Mouse (Mus musculus): Measurements from ENCODE around the gene Ccdc120.
"Not testable (repeated sequence)": the region's sequence is repeated elsewhere in the genome, so short reads cannot be mapped to it uniquely, and the experiment has no call there.

Gene Ccdc120

DNA sequence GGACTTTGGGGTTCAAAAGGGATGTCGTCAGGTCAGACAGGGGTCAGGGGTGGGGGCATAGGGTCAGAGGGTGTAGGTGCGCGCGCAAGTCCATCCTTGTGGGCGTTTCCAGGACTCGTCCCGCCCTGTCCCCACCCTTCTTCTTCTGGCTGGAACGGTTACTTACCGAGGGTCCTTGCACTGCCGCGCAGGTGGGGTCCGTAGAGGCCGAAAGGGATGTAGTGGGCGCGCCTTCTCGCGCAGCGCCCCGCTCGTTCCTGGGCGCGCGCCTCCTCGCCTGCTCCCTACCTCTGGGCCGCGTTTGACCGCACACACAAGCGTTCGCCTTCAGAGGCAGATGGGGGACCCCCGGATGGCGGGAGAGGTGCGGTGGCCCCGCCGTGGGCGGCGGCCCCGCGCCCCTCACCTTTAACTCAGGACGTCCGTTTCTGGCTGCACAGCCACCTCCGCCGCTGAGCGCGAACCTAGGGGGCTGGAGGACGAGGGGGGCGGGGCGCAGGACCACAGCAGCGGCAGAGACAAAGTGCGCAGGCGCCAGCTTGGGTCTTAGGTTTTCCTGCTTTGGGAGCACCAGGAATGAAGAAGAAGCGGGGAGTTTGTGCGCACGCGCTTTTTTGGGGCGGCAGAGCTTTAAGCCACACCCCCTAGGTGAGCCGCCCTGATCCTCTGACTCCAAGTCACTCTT is at the start of gene Ccdc120:
Gene Ccdc120, minus strand, starts transcription at position 474 of the 685 bp plus-strand sequence.
- peak; percentile 89 for DNase-seq

DNA sequence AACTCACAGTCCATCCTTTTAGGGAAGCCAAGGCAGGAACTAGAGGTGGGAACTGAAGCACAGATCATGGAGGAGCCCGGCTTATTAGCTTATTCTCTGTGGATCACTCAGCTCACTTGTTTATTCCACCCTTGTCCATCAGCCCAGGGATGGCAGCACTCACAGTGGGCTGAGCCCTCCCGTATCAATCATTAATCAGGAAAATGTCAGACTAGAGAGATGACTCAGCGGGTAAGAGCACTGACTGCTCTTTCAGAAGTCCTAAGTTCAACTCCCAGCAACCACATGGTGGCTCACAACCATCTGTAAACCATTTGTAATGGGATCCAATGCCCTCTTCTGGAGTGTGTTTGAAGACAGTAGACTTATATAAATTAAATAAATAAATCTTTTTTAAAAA is 46.6 kb upstream of the Ccdc120 start:
- DNase-seq, result no peak

DNA sequence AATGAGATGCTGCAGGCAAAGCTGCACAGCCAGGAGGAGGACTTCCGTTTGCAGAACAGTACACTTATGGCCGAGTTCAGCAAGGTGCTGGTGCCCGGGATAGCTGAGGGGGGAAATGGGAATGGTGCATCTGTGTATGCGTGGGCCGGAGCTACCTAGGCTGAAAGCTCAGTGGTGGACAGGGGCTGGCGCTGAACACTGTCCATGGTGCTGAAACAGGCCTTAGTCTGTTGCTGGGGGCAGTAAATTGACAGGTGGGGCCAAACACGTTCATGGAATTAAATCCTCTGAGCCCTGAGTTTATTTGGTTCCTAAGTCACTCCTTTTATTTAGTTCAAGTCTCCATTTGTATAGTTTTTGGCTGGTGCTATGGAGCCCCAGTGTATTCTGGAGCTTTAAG is 44.3 kb upstream of the Ccdc120 start:
- DNase-seq, result no peak

DNA sequence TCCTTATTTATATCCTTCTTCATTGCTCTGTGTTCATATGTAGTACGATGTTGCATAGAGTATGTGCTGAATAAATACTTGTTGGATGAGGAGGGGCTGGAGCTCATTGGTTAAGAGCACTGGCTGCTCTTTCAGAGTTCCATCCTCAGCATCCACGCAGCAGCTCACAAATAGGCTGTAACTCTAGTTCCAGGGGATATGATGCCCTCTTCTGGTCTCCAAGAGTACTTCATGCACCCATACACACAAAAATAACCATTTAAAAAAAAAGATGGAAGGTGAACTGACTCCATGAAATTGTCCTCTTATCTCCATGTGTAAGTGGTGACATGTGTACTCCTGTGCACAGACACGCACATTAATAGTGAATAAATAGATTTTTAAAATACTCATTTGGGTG is 42.7 kb upstream of the Ccdc120 start:
- DNase-seq, result no peak

DNA sequence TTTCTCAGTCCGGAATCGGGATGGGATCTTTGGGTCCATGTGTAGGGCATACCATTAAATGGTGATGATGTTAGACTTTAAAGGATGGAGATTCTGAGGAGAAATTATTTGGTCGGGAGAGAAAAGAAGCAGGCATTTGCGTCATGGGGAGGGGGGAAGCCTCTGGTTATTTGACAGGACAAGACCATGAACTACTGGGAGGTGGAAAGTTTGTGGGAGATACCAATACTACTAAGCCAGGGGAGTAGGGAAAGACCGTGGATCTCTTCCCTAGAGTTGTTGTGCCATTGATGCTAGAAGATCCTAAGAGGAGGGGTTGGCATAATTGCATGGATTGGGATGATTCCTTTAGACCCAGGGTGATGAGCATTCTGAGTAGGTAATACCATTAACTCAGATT is 39.6 kb upstream of the Ccdc120 start:
- DNase-seq, result no peak

DNA sequence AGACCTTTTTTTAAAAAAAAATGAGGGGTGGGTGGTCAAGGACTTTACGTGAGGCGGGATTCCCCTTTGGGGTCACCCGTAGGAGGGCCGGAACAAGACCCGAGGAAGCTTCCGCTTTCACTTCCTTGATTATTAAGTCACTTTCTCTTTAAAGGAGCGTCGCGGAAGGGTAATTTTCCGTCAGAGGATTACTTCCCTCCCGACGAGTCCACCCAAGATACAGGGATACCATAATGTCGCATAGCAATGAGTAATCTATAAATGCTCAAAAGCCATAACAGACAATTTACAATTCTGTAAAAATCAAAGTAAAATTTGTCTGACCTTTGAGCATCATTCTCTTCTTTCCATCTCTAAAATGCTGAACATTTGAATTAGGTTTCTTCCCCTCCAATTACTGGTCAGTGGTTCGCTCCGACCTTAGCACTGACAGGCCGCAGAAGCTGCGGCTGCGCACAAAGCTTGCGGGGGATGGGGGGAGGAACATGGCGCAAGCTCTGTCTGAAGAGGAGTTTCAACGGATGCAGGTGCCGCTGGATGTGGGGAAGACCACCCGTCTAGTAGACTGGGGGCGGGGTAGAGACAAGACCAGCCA is 38.9 kb upstream of the Ccdc120 start, which contains the start of gene Gripap1:
Gene Gripap1, plus strand, starts transcription at position 224 of the 595 bp plus-strand sequence.
- peak; percentile 81 for DNase-seq

DNA sequence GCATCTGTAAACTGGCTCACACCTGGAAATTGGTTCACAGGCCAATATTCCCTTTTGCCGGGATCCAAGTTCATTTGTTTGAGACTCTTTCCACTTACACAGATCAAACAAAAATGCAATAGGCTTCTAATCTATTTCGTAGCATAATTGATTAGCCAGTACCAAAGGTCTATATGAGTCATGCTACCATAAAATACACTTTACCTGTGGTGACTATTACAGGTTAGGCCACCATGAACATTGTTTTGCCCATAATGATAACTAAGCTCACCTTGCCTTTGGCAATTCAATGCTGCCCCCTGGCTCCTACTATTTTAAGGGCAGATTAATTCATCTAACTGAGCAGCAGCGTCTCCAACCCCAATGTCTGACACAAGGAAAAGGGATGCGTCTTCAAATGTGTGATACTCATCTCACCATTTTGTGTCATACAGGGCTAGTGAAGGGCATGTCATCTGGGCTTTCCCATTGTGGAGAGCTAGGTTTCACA is 31.9 kb upstream of the Ccdc120 start:
- no peak for DNase-seq

DNA sequence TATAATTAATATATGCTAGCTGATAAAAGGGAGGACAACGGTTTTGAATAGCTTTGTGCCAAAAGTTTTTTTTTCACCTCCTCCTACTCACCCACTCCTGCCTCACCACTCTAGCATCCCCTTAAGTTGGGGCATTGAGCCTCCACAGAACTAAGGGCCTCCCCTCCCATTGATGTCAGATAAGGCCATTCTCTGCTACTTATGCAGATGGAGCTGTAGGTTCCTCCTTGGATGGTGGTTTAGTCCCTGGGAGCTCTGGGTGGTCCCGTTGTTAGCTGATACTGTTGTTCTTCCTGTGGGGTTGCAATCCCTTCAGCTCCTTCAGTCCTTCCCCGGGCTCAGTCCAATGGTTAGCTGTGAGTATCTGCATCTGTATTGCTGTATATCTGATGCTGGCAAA is 28.6 kb upstream of the Ccdc120 start:
- DNase-seq, result no peak

DNA sequence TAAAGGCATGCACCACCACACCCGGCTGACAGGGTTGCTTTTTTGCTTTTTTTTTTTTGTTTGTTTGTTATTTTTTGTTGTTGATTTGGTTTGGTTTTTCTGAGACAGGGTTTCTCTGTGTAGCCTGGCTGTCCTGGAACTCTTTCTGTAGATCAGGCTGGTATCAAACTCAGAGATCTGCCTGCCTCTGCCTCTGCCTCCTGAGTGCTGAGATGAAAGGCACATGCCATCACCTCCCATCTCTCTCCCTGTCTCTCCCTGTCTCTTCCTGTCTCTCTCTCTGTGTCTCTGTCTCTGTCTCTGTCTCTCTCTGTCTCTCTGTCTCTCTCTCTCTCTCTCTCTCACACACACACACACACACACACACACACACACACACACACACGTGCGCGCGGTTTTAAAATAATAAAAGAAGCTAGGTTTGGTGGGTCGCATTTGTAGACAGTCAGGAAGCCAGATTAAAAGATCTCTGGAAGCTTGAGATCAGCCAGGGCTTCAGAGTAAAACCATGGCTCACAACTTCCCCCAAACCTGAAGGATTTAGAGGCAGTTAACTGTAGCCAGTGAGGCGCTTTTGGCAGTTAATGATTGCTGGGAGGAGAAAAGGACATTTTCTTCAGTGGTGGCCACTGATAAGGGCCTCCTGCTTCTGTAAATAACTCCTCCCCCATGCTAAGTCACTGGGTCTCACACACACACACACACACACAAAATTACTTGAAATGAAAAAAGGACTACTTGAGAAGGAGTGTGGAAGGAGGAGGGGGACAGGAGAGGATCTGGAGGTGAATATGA is 27.9 kb upstream of the Ccdc120 start:
- DNase-seq, result no peak

DNA sequence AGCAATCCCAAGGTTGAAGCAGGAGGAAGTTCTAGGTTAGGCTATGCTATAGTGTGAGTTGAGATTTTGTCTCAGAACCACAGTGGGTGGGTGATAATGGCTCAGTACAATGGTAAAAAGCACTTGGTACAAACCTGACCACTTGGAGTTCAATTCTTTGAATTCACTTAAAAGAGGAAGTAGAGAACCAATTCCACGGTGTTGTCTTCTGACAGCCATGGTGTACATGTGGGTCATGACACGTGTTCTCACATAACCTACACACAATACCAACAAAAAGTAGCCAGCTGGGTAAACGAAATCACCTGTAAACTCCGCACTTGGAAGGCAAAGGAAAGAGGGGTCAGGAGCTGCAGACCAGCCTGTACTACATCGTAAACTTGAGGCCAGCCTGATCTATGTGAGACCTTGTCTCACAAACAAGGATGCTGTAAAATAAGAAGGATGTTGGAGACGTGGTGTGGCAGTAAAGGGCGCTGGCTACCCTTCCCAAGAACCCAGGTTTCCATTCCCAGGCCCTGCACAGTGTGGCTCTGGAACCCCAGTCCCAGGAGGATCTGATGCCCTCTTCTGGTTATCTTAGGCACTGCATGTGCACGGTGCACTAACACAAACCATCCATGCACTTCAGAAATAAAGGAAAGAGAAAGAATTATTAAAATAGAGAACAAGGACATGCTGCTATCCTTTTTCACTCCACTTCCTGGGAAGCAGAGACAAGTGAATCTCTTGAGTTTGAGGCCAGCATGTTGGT is 25.8 kb upstream of the Ccdc120 start:
- peak; percentile 54 for DNase-seq

DNA sequence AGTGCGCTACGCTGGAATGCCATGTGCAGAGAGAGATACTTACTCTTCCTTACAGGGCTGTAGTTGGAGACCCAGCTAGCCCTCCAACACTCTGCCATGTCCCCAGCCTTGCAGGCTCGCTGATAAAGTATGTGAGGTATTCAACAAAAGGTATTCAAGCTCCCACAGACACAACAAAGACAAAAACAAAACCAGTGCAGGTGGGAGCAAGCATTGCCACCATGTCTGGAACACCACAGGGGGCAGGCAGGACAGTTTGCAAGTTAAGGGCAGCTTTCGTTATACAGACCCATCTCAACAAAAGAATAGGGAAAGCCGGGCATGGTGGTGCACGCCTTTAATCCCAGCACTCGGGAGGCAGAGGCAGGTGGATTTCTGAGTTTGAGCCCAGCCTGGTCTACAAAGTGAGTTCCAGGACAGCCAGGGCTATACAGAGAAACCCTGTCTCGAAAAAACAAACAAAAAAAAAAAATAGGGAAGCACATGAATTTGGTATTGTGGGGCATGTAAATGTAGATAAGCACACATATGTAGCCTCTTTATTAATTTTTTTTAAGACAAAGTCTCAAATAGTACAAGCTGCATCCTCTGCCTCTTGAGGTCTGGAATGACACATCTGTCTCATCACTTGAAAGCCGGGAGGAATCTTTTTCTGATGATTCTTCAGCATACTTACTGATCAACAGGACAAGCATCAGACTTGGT is 24.9 kb upstream of the Ccdc120 start:
- no peak for DNase-seq

DNA sequence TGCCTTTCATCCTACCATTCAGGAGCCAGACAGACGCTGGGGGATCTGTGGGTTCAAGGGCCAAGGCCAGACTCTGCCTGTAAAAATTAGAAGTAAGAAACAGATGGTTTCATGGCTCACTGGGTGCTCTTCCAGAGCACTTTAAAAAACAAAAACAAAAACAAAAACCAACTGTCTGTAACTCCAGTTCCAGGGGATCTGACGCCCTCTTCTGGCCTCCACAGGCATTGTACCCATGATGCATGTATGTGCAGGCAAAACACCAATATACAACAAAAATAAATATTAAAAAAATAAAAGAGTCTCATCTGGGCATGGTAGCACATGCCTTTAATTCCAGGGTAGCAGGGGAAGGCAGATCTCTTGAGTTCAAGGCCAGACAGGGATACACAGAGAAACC is 22.1 kb upstream of the Ccdc120 start:
- no peak for DNase-seq

DNA sequence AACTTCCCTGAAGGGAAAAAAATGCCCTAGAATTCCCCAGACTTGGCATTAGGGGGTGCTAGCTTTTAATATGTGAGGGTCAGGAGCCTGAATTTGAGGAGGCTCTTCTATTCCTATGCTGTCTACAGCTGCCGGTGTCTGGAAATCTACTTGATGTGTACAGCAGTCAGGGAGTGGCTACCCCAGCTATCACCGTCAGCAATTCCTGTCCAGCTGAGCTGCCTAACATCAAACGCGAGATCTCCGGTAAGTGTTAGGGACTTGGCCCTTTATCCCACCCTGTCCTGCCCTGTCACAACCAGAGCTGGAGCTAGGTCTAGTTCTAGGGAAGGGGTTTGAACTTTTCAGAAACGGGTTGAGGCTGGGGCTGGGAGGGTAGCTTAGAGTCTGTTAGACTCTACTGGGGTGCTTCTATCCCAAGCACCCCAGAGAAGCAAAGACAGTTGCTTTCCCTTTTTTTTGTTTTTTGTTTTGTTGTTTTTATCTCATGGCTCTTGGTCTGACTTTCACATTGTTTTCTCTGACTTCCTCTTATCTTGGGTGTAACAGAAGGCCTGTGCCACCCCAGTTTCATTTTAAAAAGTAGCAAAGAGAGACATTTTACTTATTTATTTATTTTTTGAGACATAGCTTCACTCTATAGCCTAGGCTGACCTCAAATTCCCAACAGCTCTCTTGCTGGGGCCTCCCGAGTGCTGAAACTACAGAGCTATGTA is 18.8 kb upstream of the Ccdc120 start:
- no peak for DNase-seq

DNA sequence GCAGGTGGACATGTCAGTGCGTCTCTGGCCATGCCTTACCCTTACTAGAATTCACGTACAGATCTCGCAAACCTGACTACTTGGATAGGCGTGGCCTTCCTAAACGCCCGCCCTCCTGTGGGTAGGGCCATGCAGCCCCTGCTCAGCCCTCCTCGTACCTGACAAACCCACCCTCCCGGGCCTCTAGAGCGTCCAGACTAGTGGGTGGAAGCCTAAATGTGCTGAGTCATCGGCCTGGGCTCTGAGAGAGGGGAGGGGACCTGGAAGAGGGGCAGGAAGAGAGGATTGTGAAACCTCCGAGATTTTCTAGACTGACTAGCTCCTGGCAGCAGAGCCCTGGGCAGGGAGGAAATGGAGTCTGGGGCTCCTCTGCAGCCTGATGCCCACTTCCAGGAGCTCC is 15.1 kb upstream of the Ccdc120 start:
- no peak for DNase-seq

DNA sequence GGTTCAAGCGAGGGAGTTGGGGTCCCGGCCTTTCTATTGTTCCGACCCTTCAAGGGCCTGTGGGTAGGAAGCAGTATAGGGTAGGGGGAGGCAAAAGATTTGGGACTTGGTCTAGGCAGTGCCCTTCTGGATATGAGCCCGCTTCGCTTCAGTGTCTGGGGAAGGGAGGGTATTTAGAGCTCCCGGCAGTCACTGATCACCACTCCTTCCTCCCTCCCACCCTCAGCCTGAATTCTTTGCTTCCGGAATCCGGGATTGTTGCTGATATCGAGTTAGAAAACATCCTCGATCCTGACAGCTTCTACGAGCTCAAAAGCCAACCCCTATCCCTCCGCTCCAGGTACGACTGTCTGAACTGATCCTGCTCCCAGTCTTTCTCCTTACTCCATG is 14.6 kb upstream of the Ccdc120 start:
- no peak for DNase-seq

DNA sequence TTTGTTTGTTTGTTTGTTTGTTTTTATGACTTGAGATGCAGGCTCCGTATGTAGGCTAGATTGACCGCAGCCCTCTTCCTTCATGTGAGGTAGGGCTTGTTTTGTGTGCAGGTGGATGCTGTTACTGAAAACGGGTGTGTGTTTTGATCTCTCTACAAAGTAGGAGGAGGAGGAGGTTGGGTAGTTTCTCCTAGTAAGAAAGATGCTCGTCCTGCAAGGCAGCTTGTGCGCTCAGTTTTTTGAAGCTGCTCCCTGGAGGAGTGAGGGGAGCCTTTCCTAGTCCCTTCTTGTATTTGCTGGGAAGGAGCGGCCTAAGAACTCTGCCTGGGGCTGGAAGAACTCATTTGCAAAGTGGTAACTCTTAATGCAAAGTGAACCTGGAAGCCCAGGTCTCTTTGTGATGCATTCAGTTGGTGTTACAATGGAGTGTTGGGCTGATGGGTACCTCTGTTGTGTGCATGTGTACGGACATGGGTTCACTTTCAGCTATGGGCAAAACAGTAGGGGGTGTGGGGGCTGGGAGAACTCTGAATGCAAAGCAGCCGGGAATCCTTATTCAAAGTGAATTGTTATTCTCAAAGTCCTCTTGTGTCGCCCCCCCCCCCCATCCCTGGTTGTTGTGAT is 14.1 kb upstream of the Ccdc120 start:
- DNase-seq, result no peak

DNA sequence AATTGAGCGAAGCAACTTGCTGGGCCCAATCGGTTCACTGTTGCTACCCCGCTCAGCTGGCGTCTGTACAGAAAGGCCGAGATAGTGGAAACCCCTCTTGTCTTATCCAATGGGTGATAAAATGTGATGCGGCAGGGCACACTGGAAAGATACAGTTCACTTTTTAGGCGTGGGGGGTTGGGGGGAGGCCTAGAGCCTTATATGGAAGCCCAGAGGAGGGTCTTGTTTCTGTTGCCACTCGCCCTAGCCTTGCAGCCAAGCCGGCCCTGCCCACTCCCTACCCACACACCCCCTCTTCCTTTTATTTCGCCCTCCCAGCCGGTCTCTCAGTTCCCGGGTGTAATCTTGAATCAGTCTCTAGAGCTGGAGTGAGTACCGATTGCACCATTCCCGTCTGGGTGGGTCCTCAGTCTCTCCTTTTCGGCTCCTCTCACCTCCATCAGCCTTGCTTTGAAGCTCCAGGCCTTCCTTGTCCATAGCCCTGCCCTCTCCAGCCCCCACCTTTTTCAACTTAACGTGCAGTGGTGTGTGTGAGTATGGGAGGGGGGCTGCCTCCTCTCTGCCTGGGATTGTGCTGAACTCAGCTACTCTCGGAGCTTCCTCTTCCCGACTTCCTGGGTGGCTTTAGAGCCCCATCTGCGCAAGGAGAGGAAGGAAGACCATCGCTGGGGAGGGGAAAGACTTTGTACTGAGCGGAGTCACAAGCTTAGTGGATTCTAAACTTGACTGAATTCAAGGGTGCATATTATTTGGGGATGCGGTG is 13.1 kb upstream of the Ccdc120 start:
- DNase-seq, result no peak

DNA sequence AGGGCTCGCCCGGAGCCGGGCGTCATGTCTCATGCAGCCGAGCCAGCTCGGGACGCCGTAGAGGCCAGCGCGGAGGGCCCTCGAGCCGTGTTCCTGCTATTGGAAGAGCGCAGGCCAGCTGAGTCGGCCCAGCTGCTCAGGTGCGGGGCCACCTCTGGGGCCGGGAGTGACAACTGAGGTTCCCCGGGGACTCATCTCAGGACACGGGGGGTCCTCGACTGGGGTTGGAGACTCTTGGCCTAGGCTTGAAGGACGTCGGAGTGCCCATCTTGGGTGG is 12.2 kb upstream of the Ccdc120 start:
- no peak for DNase-seq

DNA sequence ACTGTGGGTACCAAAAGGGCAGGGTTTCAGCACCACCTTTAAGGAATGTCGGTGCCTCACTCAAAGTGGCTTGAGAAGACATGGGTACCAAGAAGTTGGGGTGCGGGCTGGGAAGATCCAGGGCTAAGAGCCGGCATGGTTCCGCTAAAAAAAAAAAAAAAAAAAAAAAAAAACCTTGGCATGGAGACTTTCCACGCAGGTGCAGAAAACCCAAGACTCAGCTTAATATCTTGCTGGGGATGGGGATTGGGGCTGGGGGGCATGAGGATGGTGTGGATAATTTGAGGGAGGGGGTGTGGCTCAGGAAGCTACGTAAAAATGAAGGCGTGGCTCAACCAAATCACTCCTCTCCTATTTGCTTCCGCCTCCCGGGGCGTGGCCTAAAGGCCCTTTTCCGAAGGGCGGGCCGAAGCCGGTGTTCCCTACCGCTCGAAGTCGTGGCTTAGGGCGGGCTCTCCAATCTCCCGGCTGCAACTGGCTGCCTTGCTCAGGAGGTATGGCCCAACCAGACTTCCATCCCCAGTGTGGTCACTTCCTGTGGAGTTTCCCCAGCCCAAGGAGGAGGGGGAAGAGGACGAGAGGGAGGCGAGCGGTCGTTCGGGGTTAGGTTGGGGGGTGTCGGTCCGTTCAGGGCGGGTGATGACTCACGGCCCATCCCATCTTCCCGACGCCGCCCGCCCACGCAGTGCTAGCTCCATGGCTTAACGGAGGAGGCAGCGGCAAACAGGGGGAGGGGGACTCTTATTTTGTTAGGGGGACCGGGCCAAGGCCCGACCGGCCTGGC is 11.6 kb upstream of the Ccdc120 start, which contains the start of gene Tfe3:
Gene Tfe3, plus strand, starts transcription at position 424 of the 784 bp plus-strand sequence.
- DNase-seq, result peak; percentile 96

DNA sequence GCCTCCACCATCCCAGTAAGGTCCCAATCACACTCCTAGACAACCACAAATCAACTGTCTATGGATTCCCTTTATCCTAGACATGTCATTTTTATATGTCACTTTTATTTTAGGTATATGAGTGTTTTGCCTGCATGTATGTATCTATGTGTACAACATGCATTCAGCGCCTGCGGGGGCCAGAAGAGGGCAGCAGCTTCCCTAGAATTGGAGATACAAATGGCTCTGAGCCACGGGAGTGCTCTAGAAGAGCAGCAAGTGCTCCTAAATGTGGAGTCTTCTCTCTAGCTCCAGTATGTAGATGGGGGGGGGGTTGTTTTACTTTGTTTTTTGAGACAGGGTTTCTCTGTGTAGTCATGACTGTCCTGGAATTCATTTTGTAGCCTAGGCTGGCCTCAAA is 2.9 kb upstream of the Ccdc120 start:
- not testable (repeated sequence) for DNase-seq

All from cerebellum, adult 9-11 months (tissue).